Mouse (Mus musculus): ENCODE results near the gene Rab34.
A peak's percentile ranks its signal among the peaks of the same experiment; 100 is the strongest.

Gene Rab34

GRCm38 (mm10) chr11:78188331-78189233 is at the start of gene Rab34:
TSS of gene Rab34 (plus strand) at chr11:78188430.
- DNase-seq = peak; percentile 80

GRCm38 (mm10) chr11:78140665-78141064 is 47.6 kb upstream of the Rab34 start:
- no peak for DNase-seq

GRCm38 (mm10) chr11:78143520-78143919 is 44.7 kb upstream of the Rab34 start:
- DNase-seq = peak; percentile 47

- DNase-seq = no peak
Measured at GRCm38 (mm10) chr11:78146168-78146567, 42.1 kb upstream of the Rab34 start.

- no peak for DNase-seq
Measured at GRCm38 (mm10) chr11:78146707-78147543, 41.3 kb upstream of the Rab34 start.

- DNase-seq = no peak
Measured at GRCm38 (mm10) chr11:78151161-78151560, 37.1 kb upstream of the Rab34 start.

- peak; percentile 60 for DNase-seq
Measured at GRCm38 (mm10) chr11:78152299-78153231, 35.7 kb upstream of the Rab34 start.

- DNase-seq = no peak
Measured at GRCm38 (mm10) chr11:78153778-78154177, 34.5 kb upstream of the Rab34 start.

GRCm38 (mm10) chr11:78155674-78156073 is 32.6 kb upstream of the Rab34 start:
- DNase-seq = no peak

GRCm38 (mm10) chr11:78156156-78156699 is 32.0 kb upstream of the Rab34 start:
- DNase-seq = no peak

- DNase-seq = peak; percentile 97
Measured at GRCm38 (mm10) chr11:78159096-78159495, 29.1 kb upstream of the Rab34 start.

- no peak for DNase-seq
Measured at GRCm38 (mm10) chr11:78159557-78159956, 28.7 kb upstream of the Rab34 start.

- DNase-seq = no peak
Measured at GRCm38 (mm10) chr11:78160171-78160570, 28.1 kb upstream of the Rab34 start.

GRCm38 (mm10) chr11:78160675-78161074 is 27.6 kb upstream of the Rab34 start:
- no peak for DNase-seq

GRCm38 (mm10) chr11:78161169-78161568 is 27.1 kb upstream of the Rab34 start:
- no peak for DNase-seq

- no peak for DNase-seq
Measured at GRCm38 (mm10) chr11:78161968-78162367, 26.3 kb upstream of the Rab34 start.

- no peak for DNase-seq
Measured at GRCm38 (mm10) chr11:78162504-78162903, 25.7 kb upstream of the Rab34 start.

- DNase-seq = no peak
Measured at GRCm38 (mm10) chr11:78163045-78163444, 25.2 kb upstream of the Rab34 start.

GRCm38 (mm10) chr11:78163681-78164603 is 24.3 kb upstream of the Rab34 start:
- peak; percentile 79 for DNase-seq

- DNase-seq = no peak
Measured at GRCm38 (mm10) chr11:78164604-78164923, 23.7 kb upstream of the Rab34 start.
